Mouse (Mus musculus): ENCODE data around the gene Efna2.
A peak's percentile ranks its signal among the peaks of the same experiment; 100 is the strongest.
"Not testable (repeated sequence)": the region's sequence is repeated elsewhere in the genome, so short reads cannot be mapped to it uniquely, and the experiment has no call there.

The Efna2 gene

GRCm38 (mm10) chr10:80187739-80188138 lies 8.5 kb downstream of the Efna2 start:
- no peak for DNase-seq (ENCODE audit: extremely low spot score, low read depth, low spot score)

- DNase-seq (ENCODE audit: extremely low spot score, low read depth, low spot score): no peak
Measured at GRCm38 (mm10) chr10:80188453-80189024, 9.3 kb downstream of the Efna2 start.

GRCm38 (mm10) chr10:80189999-80190398 lies 10.7 kb downstream of the Efna2 start:
- no peak for DNase-seq (ENCODE audit: extremely low spot score, low read depth, low spot score)

- DNase-seq (ENCODE audit: extremely low spot score, low read depth, low spot score): no peak
Measured at GRCm38 (mm10) chr10:80190491-80191051, 11.3 kb downstream of the Efna2 start.

GRCm38 (mm10) chr10:80193976-80194375 lies 14.7 kb downstream of the Efna2 start:
- no peak for DNase-seq (ENCODE audit: extremely low spot score, low read depth, low spot score)

- no peak for DNase-seq (ENCODE audit: extremely low spot score, low read depth, low spot score)
Measured at GRCm38 (mm10) chr10:80194441-80194840, 15.2 kb downstream of the Efna2 start.

- DNase-seq (ENCODE audit: extremely low spot score, low read depth, low spot score): no peak
Measured at GRCm38 (mm10) chr10:80196167-80196566, 16.9 kb downstream of the Efna2 start.

GRCm38 (mm10) chr10:80196778-80197581 lies 17.7 kb downstream of the Efna2 start:
- DNase-seq (ENCODE audit: extremely low spot score, low read depth, low spot score): no peak

GRCm38 (mm10) chr10:80199440-80200008 lies 20.2 kb downstream of the Efna2 start:
- DNase-seq (ENCODE audit: extremely low spot score, low read depth, low spot score): peak; percentile 71

- DNase-seq (ENCODE audit: extremely low spot score, low read depth, low spot score): no peak
Measured at GRCm38 (mm10) chr10:80200485-80200884, 21.2 kb downstream of the Efna2 start.

- no peak for DNase-seq (ENCODE audit: extremely low spot score, low read depth, low spot score)
Measured at GRCm38 (mm10) chr10:80204055-80204454, 24.8 kb downstream of the Efna2 start.

GRCm38 (mm10) chr10:80207201-80207600 lies 27.9 kb downstream of the Efna2 start:
- no peak for DNase-seq (ENCODE audit: extremely low spot score, low read depth, low spot score)

GRCm38 (mm10) chr10:80207676-80208075 lies 28.4 kb downstream of the Efna2 start:
- DNase-seq (ENCODE audit: extremely low spot score, low read depth, low spot score): no peak

GRCm38 (mm10) chr10:80208248-80208647 lies 29.0 kb downstream of the Efna2 start:
- no peak for DNase-seq (ENCODE audit: extremely low spot score, low read depth, low spot score)

- no peak for DNase-seq (ENCODE audit: extremely low spot score, low read depth, low spot score)
Measured at GRCm38 (mm10) chr10:80208841-80209371, 29.6 kb downstream of the Efna2 start.

- DNase-seq (ENCODE audit: extremely low spot score, low read depth, low spot score): not testable (repeated sequence)
Measured at GRCm38 (mm10) chr10:80211547-80212103, 32.3 kb downstream of the Efna2 start.

GRCm38 (mm10) chr10:80215048-80215772 lies 35.9 kb downstream of the Efna2 start:
- no peak for DNase-seq (ENCODE audit: extremely low spot score, low read depth, low spot score)

GRCm38 (mm10) chr10:80220676-80221075 lies 41.4 kb downstream of the Efna2 start:
- DNase-seq (ENCODE audit: extremely low spot score, low read depth, low spot score): no peak

- not testable (repeated sequence) for DNase-seq (ENCODE audit: extremely low spot score, low read depth, low spot score)
Measured at GRCm38 (mm10) chr10:80223137-80223536, 43.9 kb downstream of the Efna2 start.

- DNase-seq (ENCODE audit: extremely low spot score, low read depth, low spot score): no peak
Measured at GRCm38 (mm10) chr10:80226071-80226415, 46.8 kb downstream of the Efna2 start.
